Mouse (Mus musculus) 3T3-L1 (cell line): ENCODE results near the gene Aqp9.
A peak's percentile ranks its signal among the peaks of the same experiment; 100 is the strongest.

Source experiments
- DNase-seq: peaks from one replicate; pipeline ENCODE4 v3.0.0-alpha.2; 2015; ENCODE audit warnings: low read depth, low spot score

The Aqp9 gene

DNA sequence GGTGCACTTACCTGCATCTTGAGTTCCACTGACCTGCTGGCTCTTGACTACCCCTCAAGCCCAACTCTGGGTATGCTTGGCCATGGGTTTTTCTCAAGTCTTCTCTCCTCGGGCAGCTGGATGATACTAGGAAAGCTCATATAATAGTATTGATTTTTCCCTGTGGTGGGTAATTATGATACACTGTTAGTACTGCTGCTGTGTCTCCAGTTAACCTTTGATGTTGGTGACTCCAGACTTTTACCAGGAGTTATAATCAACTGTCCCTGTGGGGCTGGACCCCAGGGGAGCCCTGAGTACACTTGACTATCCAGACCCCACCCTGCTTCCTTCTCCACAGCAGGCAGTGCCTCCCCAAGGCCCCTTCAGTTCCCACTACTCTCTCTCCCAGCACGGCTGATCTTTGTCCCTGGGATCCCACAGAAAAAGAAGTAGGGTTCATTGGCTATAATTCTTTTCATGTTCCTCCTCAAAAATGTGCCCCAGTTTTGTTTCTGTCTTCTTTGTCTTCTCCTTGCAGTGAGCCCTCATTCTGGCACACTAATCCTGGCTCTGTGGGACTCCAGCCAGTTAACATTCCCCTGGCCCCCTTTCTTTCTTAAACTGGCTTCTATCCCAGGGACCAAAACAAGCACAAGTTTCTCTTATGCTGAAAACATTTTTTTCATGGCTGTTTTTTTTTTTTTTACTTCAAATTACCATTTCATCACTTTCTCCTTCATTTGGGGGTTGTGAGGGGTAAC lies 838 bp downstream of the Aqp9 start:
- DNase-seq, result no peak

DNA sequence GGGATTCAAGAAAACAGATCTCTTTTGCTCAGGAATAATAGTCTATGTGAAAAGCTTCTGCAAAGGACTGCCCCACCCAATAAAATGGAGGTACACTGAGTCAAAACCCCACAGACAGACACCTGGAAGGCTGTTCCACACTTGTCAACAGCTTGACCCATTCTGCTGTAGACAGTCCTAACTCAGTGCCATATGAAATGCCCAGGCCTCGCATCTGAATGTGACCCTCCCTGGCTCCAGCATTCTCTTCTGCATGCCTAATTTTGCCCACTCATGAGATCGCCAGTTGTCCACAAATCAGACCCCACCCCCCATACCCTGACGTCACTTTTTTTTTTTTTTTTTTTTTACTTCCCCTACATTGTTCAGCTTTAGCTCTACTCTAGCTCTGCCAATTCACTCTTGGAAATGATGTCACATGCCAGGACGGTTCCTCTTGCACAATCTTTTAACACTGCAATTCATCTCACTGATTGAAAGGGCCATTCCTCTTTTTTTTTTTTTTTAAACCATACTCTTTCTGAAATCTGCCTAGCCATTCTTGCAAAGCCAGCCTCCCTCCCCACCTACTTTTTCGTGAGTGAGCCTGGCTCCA lies 1.5 kb downstream of the Aqp9 start:
- peak; percentile 31 for DNase-seq

DNA sequence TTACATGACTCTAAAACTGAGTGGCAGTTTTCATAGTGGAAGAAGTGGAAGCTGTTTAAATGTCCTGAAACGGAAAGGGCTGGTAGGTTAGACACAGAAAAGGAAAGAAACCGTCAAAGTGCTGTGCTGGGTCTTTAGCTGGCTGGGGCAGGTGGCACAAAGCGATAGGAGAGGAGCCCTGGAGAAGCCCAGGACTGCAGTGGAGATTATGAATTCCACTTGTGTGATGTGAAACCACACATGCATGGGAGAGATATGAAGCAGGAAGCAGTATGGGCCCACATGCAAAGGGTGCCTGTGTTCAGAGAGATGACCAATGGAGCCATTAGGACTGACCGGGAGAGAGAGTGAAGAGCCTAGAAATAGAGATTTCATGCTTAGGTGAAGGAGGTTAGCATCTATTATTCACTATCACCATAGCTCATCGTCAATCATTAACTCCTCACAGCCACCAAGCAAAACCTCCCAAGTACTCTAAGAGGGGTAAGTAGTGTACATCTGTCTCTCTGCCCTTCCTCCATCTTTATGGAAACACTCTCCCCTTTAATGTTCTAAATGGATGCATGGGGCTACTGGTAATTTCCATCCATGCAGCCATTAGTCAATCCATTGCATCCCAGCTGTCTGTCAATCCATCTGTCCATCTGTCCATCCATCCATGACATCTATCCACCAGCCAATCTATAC lies 2.3 kb downstream of the Aqp9 start:
- DNase-seq, result no peak

DNA sequence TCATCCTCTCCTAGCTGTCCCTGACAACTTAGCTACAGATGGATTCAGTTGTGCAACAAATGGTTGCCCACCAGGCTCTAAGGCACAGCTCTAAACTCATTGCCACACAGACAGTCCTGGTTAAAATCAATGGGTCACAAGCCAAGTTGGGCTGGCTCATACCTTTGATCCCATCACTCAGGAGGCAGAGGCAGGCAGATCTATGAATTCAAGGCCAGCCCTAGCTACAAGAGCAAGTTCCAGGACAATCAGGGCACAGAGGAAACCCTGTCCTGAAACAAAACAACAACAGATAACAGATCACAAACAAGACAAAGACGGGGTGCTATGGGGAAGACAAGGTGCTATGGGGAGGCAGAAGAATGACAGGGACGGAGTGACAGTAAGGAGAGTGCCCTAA lies 3.0 kb downstream of the Aqp9 start:
- DNase-seq, result no peak

DNA sequence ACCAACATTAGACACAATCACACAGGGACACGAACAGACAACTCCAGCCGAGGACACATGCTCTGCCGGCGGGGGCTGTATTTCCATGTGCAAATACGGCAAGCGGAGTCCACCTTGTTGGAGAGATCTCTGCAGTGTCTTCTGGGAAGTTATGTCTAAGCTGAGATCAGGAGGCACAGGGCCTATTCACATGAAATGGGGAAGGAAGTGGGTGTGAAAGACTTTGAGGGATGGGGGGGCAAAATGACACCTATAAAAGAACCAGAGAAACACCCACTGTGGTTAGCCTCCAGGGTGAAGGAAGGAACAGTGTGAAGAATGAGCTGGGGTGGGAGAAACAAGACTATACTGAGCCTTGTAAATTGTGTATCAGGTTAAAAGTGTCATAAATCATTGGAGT lies 3.4 kb downstream of the Aqp9 start:
- DNase-seq, result no peak

DNA sequence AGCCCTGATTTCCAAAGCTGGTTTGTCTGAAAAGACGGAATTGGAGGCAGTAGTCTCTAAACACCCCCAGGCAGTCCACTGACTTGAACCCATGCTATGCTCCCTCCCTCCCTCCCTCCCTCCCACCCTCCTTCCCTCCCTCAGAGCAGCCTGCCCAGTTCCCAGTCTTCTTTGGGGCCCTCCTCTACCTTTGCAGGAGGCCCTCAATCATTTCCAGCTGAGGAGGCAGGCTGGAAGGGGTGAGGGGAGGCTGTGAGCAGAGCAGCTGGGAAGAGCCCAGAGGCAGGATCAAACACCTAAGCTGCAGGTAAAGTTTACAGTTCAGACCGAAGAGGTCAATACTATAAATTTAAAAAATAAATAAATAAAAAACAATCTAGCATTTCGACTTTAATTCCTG lies 4.1 kb downstream of the Aqp9 start:
- no peak for DNase-seq

DNA sequence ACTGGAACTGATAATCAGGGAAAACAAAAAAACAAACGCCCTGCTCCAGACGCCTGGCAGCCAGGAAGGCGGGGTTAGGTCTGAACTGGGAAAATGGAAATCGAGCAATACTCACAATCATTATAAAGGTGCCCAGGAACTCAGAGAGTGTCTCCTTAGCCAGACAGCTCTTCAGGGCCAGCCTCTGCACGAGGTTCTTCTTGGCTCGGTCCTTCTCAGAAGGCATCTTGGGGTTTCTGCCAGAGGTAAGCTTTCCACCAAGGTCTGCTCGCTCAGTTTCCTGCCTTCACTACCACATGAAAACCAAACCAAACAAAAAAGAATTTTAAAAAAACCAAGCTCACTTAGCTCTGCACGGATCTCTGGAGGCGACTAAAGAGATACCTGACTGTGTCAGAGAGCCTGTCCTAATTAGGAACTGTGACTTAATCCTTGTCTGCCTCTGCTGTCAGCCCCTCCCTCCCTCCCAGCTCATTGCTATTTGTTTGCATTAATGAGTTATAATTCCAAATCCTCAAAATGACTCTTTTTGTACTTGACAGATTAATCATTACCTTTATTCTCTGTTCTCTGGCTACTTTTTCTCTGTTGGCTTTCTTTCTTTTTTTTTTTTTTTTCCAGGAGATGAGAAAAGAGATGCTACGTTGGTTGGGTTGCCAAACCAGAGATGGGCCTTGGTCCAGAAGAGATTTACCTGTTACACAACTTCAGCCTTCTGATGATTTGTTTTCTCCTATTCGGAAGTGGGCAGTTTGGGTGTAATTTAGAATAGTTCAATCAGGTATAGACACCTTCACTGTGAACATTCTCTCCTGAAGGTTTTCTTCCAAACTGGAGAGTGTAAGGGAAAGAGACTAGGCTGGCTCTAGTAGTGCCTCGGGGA lies 5.4 kb downstream of the Aqp9 start:
- DNase-seq, result no peak

DNA sequence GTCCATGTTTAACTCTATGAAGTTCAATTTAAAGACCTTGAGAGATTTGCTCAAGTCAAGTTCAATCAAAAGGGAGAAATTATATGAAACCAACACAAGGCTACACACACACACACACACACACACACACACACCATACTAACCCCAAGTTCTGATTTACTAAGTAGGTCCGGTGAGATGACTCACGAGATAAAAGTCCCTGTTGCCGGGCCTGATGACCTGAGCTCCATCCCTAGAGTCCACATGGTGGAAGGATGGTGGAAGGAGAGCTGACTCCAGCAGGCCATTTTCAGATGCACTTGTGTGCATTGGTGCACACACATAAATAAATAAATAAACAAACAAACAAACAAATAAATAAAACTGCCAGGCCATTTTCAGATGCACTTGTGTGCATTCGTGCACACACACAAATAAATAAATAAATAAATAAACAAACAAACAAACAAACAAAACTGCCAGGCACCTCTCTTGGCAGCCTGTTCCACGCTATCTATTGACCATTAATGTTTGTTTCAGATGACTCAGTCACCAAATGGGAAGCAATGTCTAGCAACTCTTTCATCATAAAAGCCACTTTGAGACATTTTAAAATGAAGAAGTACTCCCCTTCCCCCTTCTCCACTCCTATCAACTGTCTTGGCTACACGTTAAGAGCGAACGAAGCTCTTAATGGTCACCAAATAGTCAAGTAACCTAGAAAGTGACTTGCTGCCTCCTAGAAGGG lies 6.2 kb downstream of the Aqp9 start:
- no peak for DNase-seq

DNA sequence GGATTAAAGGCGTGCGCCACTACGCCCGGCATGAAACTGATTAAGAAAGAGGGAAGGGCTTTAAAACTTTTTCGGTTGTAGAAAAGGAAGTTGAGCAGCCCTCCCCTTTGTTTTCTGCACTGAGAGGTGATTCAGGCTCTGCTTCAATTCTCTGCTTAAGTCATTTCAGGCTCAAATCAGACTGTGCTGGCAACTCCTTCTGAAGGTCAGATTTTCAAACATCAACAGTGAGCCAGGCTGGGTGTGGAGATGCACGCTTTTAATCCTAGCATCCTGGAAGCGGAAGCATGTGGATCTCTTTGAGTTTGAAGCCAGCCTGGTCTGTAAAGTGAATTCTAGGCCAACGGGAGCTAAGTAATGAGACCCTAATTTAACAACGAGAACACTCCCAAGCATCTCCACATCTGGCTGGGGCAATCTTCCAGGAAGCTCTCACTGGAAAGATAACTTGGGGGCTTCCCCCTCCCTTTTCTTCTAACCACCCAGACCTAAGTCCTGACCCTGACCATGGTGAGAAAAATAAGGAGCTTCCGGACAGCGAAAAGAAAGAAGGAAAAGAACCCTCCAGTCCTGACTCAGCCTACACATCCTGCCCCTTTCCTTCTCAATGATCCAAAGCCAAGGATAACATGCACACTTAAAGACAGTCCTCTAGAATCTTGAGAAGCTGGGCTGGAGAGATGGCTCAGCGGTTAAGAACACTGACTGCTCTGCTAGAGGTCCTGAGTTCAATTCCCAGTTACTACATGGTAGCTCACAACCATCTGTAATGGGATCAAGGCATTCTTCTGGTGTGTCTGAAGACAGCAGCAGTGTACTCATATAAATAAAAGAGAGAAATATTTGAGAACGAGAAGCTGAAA lies 7.4 kb downstream of the Aqp9 start:
- no peak for DNase-seq

DNA sequence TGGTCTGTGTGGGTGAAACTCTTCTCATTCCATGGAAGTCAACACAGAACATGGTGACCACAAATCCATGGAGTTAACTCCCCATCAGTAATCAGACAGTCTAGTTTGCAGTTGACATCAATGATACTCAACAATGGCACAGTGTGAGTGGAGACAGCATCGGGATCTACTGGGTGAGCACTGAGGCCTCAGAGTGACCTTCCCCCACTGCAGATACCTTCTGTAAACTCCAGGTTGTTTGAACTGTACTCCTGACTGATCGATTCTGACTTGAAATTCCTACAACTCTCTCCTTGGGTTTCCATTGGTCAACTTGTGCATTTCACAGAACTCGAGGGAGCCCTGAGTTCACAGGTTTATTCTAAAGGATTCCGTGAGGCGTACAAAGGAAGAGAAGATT lies 8.8 kb downstream of the Aqp9 start:
- no peak for DNase-seq

DNA sequence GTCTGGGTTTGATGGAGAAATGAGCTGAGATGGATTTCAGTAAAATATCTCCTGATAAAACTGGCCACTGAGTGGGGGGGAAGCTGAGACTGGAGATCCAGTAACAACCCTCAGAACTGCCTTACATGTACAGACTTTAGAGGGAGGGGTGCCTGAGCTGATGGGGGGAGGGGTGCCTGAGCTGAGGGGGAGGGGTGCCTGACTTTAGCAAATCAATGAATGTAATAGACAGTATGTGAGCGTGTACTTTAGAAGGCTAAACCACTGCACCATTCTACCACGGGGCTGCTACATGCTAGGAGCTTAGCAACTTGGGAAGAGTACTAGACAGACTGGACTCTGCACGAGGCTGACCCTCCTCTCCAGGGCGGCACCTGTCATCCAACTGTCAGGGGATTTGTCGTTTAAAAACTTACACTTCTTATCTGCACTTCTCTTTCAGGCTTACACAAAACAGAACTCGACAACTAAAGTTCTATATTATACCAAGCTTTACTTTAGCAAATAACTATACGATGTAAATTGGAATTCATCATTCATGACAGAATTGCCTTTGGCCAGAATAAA lies 9.3 kb downstream of the Aqp9 start:
- DNase-seq, result no peak

DNA sequence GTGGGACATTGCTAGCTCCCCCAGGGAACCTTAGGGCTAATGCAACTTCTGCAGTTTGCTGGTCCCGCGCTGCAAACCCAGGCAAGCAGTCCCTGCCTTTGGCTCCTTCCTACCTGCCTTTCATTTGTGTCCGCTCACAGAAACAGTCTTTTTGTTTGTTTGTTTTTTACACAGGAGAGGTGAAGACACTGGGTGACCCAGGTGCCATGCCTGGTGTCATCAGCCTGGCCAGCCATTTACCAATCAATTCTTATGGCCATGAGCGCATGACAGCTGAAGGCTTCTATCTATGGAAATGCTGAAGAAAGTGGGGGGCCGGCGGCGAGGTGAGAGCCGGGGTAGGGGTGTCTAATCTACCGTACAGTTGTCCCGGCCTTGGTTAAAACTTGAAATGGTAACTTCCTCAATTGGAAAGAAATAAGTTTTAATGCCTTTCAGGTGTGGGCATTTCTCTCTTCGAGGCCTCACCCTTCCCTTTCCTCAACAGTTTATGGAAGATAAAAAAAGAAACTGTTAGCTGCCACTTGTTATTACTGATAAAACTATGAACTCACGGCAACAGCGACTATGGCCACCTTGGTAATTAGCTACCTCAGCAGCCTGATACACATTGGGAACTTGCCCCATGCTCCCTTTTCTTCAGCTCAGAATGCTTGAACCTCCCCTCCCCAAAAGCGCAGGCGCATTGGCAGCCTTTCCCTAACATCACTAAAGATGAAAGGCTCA lies 10.4 kb downstream of the Aqp9 start:
- DNase-seq, result no peak

DNA sequence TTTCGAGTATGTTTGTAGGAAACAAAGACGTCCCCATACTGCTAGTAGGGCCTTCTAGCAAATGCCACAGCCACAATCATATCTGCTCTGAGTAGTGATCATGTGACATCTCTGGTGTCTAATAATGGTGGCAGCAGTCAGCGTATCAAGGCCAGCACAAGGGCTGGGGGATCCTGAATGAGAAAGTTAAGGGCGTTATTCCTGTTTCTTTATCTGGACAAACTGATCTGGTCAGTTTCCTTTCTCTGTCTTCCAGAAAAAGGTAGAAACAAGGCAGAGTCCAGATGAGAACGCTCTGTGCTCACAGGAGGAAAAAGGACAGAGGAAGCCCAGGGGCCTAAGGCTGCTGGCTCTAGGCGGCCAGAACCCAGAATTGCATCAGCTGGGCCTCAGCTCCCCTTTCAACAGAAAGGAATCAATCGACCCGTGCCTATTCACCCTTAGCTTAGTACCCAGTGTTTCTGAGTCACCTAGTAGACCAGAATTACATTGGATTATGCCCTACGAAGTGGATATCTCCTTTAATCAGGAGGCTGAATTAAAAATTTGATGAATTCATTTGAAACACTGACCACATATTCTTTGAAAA lies 11.9 kb downstream of the Aqp9 start:
- no peak for DNase-seq

DNA sequence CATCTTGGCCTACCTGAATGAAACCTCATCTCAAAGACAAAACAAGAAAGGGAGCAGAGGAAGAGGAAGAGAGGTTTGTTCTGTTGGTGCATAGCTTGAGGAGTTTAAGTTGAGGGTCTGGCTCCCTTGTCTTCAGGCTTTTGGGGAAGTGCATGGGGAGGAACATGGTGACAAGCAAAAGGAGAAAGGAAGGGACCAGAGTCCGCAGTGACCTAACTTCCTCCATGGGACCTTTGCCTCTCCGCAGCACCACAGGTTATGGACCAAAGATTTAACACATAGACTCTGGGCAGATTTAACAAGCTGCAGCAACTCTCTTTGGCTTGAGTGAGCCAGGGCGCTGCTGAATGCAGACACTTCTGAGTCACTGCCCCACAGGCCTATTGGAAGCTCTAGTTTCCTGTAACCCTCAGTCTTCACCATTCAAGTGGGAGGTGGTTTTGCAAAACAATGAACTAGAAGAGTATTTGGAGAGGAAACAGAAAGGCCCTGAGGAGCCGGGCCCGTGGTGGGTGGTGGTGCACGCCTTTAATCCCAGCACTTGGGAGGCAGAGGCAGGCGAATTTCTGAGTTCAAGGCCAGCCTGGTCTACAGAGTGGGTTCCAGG lies 13.0 kb downstream of the Aqp9 start:
- peak; percentile 3 for DNase-seq

DNA sequence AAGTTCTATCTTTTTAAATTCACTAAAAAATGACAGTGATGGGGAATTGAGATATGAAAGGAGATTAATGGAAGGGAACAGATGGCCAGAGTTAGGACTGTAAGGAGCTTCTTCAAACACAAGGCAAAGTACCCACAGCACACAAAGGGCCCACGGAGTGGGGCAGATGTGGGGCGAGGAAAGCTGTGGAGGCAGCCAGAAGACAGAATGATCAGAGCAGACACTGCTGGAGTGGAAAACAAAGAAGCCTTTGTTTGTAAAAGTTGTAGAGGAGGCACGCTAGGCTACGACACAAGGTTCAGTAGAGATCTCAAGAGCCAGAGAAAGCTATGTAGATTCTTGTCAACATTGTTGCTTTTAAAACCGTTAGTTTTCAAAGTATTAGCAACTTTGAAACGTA lies 17.1 kb downstream of the Aqp9 start:
- DNase-seq, result no peak

DNA sequence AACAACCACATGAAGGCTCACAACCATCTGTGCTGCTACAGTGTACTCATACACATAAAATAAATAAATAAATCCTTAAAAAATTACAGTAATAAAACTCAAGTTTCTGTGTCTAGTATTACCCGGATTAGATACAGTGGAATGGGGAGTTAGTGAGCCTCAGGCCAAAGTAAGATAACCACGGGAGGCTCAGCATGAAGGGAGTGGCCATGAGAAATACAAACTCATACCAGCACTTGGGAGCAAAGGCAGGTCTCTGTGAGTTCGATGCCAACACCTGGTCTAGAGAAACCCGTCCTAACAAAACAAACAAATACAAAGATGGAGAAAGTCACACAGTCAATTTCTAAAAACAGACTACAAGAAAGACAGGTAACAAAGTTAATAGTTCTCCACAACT lies 18.3 kb downstream of the Aqp9 start:
- no peak for DNase-seq

DNA sequence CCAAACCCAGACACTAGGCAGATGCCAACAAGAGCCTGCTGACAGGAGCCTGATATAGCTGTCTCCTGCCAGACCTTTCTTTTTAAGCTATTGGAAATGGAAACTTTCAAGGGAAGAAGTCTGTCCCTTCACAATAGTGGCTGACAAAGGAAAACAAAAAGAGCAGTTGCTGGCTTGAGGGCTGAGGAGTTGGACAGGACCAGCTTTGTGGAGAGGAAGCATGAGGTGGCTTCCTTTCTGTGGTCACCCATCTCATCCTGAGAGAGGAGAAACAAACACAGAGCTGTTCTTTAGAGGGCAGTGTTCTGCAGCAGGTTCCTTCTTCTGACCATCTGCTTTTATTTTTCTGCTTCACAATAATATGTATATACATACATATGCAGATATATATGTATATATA lies 19.6 kb downstream of the Aqp9 start:
- DNase-seq, result no peak

DNA sequence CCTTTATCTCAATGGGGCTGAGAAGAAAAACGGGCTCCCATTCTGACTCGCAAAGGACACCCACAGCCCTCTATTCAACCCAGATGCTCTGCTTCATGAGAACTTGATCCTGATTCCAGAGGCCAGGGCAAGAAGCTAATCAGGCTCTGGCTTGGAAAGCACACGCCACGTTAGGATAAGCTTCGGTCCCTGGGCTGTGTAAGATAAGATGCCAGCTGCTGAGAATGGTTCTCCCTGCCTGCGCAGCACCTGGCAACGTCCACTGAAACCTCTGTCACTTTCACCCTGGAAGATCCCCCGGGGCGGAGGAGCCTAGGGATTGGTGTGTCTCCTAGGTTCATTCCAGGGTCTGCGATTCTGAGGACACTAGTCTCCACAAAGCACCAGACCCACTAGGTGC lies 22.3 kb downstream of the Aqp9 start:
- DNase-seq, result no peak

DNA sequence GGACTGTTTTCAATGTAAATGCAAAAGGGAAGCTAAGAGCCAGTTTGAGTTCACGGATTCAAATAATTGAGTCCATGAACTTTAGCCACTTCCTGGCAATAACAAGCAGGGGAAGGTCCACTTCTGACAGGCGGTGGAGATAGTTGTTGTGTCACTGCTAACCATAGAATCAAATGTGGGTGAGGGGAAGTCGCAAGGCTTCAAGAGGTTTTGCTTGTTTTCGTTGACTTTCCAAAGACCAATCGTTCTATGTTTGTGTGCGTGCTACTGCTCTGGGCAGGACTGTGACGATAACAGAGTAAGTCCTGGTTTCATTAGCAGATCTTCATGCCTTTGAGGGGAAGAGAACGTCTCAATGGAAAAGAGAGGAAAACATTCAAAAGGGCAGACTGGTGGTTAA lies 28.3 kb downstream of the Aqp9 start:
- no peak for DNase-seq
